Mouse (Mus musculus) kidney, adult 2 months (tissue): ENCODE results near the gene Eml1.

ENCODE experiments used
- CTCF ChIP-seq: fragments of 200-500 bp; conservative IDR thresholded peaks from 2 replicates; pipeline ENCODE4 v1.5.1; 2011; ENCODE audit warnings: low read depth, mild to moderate bottlenecking, control low read depth, low read length, moderate library complexity, mixed read lengths; ENCODE audit not compliant: insufficient read depth, insufficient read length
- POLR2A ChIP-seq: fragments of 200-500 bp; IDR thresholded peaks from one replicate; pipeline ENCODE4 v1.6.1; 2011; ENCODE audit warnings: low read depth, low read length, control low read depth

DNA sequence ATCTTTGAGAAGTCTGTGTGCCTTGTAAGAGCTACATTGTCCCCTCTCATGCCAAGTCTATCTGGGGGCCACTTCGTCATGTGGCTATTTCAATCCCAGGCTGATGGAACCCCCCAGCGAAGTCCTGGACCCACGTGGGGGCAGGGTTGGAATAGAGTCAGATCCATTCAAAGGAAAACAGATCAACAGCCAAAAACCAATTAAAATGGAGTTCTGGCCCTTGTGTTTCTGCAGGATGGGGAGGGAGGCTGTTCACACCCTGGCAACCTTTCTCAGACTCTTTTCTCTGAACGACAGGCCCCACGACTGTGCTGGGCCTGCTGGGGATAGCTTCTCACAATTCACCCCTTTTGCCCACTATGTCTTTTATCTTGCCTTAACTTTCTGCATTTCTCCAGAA, 44.4 kb upstream of the Eml1 start:
- TF ChIP-seq CTCF (no peak), POLR2A (no peak)
